Mouse (Mus musculus) frontal cortex, postnatal 10 days (tissue): ENCODE measurements around the gene Best3.
"Not testable (repeated sequence)": the region's sequence is repeated elsewhere in the genome, so short reads cannot be mapped to it uniquely, and the experiment has no call there.

Source experiments
- DNase-seq, 2 experiments: peaks; one replicate each; pipeline ENCODE4 v3.0.0; 2022; ENCODE audit warnings: low spot score in 2 of 2, mixed read lengths in 1 of 2

Best3 gene

GRCm38 (mm10) chr10:117025776-117026175 lies 39.7 kb downstream of the Best3 start:
- not testable (repeated sequence) for DNase-seq

- DNase-seq, result no peak
Observed at GRCm38 (mm10) chr10:117026176-117026575, 40.1 kb downstream of the Best3 start.

- no peak for DNase-seq
Observed at GRCm38 (mm10) chr10:117031160-117031559, 45.0 kb downstream of the Best3 start.

- peak; percentile 60 for DNase-seq
Observed at GRCm38 (mm10) chr10:117033785-117034184, 47.7 kb downstream of the Best3 start.

- no peak for DNase-seq
Observed at GRCm38 (mm10) chr10:117040355-117040754, 54.2 kb downstream of the Best3 start.

- DNase-seq, result no peak
Observed at GRCm38 (mm10) chr10:117042295-117042694, 56.2 kb downstream of the Best3 start.

GRCm38 (mm10) chr10:117043497-117044166 lies 57.5 kb downstream of the Best3 start:
- not testable (repeated sequence) for DNase-seq

GRCm38 (mm10) chr10:117045175-117046056 lies 59.3 kb downstream of the Best3 start, which contains the start of gene Lrrc10:
TSS of gene Lrrc10 (plus strand) at chr10:117045341.
- no peak for DNase-seq

GRCm38 (mm10) chr10:117049253-117049652 lies 63.1 kb downstream of the Best3 start:
- DNase-seq, result no peak

GRCm38 (mm10) chr10:117049961-117050597 lies 64.0 kb downstream of the Best3 start:
- DNase-seq, result no peak

GRCm38 (mm10) chr10:117055668-117056067 lies 69.6 kb downstream of the Best3 start:
- DNase-seq, result no peak

GRCm38 (mm10) chr10:117062894-117063253 lies 76.8 kb downstream of the Best3 start:
- DNase-seq, result no peak

- DNase-seq, result peak; percentile 82 to 90
Observed at GRCm38 (mm10) chr10:117063254-117064021, 77.3 kb downstream of the Best3 start, which contains the start of gene Cct2. TSS of gene Cct2 (minus strand) at chr10:117063814.

GRCm38 (mm10) chr10:117064076-117064475 lies 78.0 kb downstream of the Best3 start:
- DNase-seq, result no peak

- DNase-seq, result no peak
Observed at GRCm38 (mm10) chr10:117069109-117069508, 83.0 kb downstream of the Best3 start.

- DNase-seq, result no peak
Observed at GRCm38 (mm10) chr10:117072191-117072888, 86.2 kb downstream of the Best3 start.

GRCm38 (mm10) chr10:117073176-117073575 lies 87.1 kb downstream of the Best3 start:
- DNase-seq, result no peak
